Mouse (Mus musculus) hindbrain, embryonic 13.5 days (tissue): ENCODE data around the gene Zfp853. TPM values are rescaled to one million over a fixed set of nuclear protein-coding genes. Genes with fewer than 3 reads are reported as not detected.

Experiments
- ATAC-seq: fragments of 200-750 bp; cut with Nextera tagmentation; 2 replicates; pipeline ENCODE4 v1.8.0; 2017; ENCODE audit warnings: moderate TSS enrichment; ENCODE audit not compliant: low FRiP score
- H3K27ac ChIP-seq: fragments of 300-500 bp; sonication (generic); 2 replicates; pipeline ENCODE4 v1.5.1; 2015; ENCODE audit warnings: inconsistent platforms, mild to moderate bottlenecking, moderate library complexity
- H3K27me3 ChIP-seq: fragments of 300-500 bp; sonication (generic); 2 replicates; pipeline ENCODE4 v1.6.1; 2015; ENCODE audit warnings: mild to moderate bottlenecking, inconsistent platforms
- H3K36me3 ChIP-seq: fragments of 300-500 bp; sonication (generic); 2 replicates; pipeline ENCODE4 v1.6.1; 2015; ENCODE audit warnings: mild to moderate bottlenecking, inconsistent platforms
- H3K4me1 ChIP-seq: fragments of 300-500 bp; sonication (generic); replicated peaks from 2 replicates; pipeline ENCODE4 v1.6.1; 2015; ENCODE audit warnings: inconsistent platforms
- H3K4me2 ChIP-seq: fragments of 300-500 bp; sonication (generic); 2 replicates; pipeline ENCODE4 v1.6.1; 2015; ENCODE audit warnings: inconsistent platforms, mild to moderate bottlenecking, moderate library complexity
- H3K4me3 ChIP-seq: fragments of 300-500 bp; sonication (generic); 2 replicates; pipeline ENCODE4 v1.5.1; 2015; ENCODE audit warnings: mild to moderate bottlenecking, inconsistent platforms
- H3K9ac ChIP-seq: fragments of 300-500 bp; sonication (generic); 2 replicates; pipeline ENCODE4 v1.6.1; 2015; ENCODE audit warnings: mild to moderate bottlenecking, inconsistent platforms
- H3K9me3 ChIP-seq: fragments of 300-500 bp; sonication (generic); 2 replicates; pipeline ENCODE4 v1.6.1; 2016; ENCODE audit warnings: inconsistent platforms
- WGBS: fragments of 180-500 bp; shearing (Covaris S2); methylation state at CpG from one replicate; pipeline ENCODE4 v1.1.7; 2015; 5-methylcytosine and 5-hydroxymethylcytosine counted together
- polyA plus RNA-seq: library from polyadenylated mRNA; unstranded; fragments of >200 nt; fragmentation: Nextera tagmentation; extraction: Ambion mirVana; gene quantifications from 2 replicates; pipeline ENCODE4 v1.2.1, GENCODE M21; 2015

The Zfp853 gene
- polyA plus RNA-seq, 1 experiment from 2014 or later, result not detected

DNA sequence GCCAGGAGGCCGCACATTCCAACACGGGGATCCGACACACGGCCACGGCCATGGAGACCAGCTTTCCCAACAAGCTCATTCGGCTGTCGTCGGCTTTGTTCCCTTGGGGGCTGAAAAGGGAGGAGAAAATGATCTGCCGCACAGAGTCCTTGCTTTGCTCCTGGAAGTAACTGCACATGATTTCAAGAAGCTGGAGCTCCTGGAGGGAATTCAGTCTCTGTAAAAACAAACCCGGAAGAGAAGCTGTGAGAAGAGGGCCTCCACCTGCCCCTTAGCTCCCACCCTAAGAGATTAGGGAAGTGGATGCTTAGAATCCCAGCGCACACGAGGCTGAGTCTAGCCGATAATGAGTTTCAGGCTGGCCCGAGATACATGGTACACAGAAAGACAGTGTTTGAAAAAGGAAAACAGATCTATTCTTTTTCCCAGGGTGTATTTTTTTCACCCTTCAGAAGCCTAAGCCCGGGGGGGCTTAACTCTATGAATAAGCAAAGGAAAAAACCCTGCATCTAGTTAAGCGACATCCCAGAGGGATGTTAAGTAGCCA is 20.8 kb upstream of the Zfp853 start:
- ATAC-seq, result no peak
- H3K9ac ChIP-seq, result peak overlapping the region; percentile 95
- no peaks in the 10 kb centered on the region for H3K27me3 ChIP-seq
- WGBS, result 1% methylated on average over 16 of the region's 16 CpGs
- H3K4me3 ChIP-seq, result peak overlapping the region; percentile 86
- H3K9me3 ChIP-seq, result no peaks in the 10 kb centered on the region
- H3K36me3 ChIP-seq, result peaks cover 71% of the 10 kb centered on the region
- peaks cover 45% of the 10 kb centered on the region for H3K4me1 ChIP-seq
- peak overlapping the region; percentile 86 for H3K4me2 ChIP-seq
- peak overlapping the region; percentile 98 for H3K27ac ChIP-seq

DNA sequence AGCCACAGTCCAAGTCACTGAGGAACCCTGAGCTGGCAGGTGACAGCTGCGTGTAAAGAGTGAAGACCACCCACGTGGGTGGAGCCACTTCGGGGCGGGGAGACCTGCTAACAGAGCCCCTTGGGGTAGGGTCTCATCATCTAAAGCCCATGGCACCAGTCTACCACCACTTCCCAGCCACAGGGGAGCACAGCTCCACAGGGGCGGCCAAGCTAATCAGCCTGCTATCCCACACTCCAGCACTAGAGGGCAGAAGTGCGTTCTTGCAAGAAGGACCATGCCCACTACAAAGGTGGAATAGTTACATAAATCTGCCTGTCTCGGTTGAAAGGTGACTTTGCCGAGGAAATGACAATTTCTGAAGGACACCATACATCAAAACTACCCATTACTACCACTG is 18.5 kb upstream of the Zfp853 start:
- Histone ChIP-seq H3K9ac (0 out of 2 replicates have a peak overlapping the region, but pooled peaks have one; percentile 20), H3K4me3 (no peak overlapping the region), H3K9me3 (no peaks in the 10 kb centered on the region), H3K36me3 (peaks cover 73% of the 10 kb centered on the region), H3K4me1 (peaks cover 50% of the 10 kb centered on the region), H3K27me3 (no peaks in the 10 kb centered on the region), H3K27ac (no peak overlapping the region), H3K4me2 (no peak overlapping the region)
- 67% methylated on average over 8 of the region's 8 CpGs for WGBS
- no peak for ATAC-seq

DNA sequence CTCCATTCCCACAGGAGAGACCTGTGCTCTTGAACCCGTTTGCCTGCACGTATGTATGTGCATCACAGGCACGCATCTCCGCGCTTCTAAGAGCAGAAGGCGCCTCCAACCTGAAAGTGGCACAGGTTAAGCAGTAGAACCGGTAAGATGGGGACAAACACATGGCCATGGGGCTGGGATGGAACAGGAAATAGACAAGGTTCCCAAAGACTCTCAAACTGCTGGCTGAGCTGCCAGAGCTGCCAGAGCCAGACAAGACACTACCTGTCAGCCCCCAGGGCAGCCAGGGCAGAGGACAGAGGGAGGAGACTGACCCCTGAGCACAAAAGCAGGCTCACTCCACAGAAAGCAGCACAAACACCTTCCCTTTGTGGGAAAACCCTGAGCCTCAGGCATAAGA is 16.5 kb upstream of the Zfp853 start:
- no peak overlapping the region for H3K9ac ChIP-seq
- ATAC-seq, result no peak
- no peak overlapping the region for H3K27ac ChIP-seq
- H3K4me3 ChIP-seq, result no peak overlapping the region
- no peaks in the 10 kb centered on the region for H3K27me3 ChIP-seq
- H3K36me3 ChIP-seq, result peaks cover 83% of the 10 kb centered on the region
- peaks cover 55% of the 10 kb centered on the region for H3K4me1 ChIP-seq
- H3K4me2 ChIP-seq, result no peak overlapping the region
- H3K9me3 ChIP-seq, result no peaks in the 10 kb centered on the region
- 98% methylated on average over 7 of the region's 7 CpGs for WGBS

DNA sequence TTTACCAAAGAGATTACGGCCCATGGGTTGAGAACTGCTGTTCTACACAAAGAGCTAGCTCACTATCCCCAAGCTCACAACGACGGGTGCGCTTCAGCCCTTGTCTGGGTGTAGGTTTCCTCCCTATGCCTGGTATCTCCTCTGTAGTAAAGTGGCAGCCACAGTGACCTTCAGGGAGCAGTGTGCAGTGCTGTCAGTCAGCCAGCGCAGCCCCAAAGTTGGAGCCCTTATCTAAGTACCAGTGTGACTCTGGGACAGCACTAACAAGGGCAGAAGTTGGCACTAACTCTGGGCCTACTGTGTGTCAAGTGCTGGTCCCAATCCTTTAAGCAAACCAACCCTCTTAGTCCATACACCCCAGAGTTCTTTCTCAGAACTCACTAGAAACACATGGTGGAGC is 15.4 kb upstream of the Zfp853 start:
- ATAC-seq, result no peak
- Histone ChIP-seq H3K4me2 (no peak overlapping the region), H3K4me1 (peaks cover 55% of the 10 kb centered on the region), H3K4me3 (no peak overlapping the region), H3K36me3 (peaks cover 91% of the 10 kb centered on the region), H3K9ac (no peak overlapping the region), H3K9me3 (no peaks in the 10 kb centered on the region), H3K27ac (no peak overlapping the region), H3K27me3 (no peaks in the 10 kb centered on the region)
- 94% methylated on average over 5 of the region's 5 CpGs for WGBS

DNA sequence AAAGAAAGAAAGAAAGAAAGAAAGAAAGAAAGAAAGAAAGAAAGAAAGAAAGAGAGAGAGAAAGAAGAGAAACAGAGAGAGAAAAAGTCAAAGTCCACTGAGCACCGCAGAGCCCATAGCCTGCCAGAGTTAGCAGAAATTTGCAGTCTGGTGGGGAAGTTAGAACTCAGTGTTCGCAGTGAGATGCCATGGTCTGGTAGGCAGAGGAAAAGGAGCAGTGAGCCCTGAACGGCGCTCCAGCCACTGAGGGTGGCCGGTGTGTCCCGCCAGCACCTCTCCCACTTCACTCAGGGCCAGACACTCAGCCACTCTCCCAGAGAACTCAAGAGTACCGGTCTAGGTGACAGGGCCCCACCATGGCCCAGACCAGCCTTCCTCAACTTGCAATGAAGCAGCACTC is 10.8 kb upstream of the Zfp853 start:
- H3K4me1 ChIP-seq, result peaks cover 18% of the 10 kb centered on the region
- no peak overlapping the region for H3K4me3 ChIP-seq
- 90% methylated on average over 7 of the region's 7 CpGs for WGBS
- no peak overlapping the region for H3K4me2 ChIP-seq
- peaks cover 96% of the 10 kb centered on the region for H3K36me3 ChIP-seq
- no peak overlapping the region for H3K27ac ChIP-seq
- ATAC-seq, result no peak
- no peak overlapping the region for H3K9ac ChIP-seq
- no peaks in the 10 kb centered on the region for H3K9me3 ChIP-seq
- no peaks in the 10 kb centered on the region for H3K27me3 ChIP-seq

DNA sequence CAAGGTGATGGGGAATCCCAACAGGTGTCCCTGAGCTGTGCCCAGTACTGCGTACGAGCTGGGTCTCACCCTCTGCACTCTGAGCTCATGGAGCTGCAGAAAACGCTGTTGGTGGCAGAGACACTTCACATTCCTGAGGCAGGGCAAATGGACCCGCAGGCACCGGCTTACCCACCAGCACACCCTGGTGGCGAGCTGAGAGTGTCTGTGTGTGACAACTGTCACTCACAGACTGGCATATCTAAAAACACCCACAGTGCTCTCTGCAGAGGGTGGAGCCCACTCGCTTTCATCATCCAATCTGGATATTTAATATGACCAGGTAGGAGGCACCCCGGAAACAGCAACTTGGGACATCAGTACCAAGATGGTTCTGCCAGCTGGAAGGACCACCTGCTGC is 7.9 kb upstream of the Zfp853 start:
- Histone ChIP-seq H3K36me3 (peaks cover 79% of the 10 kb centered on the region), H3K4me2 (no peak overlapping the region), H3K4me1 (peaks cover 6% of the 10 kb centered on the region), H3K9ac (no peak overlapping the region), H3K9me3 (no peaks in the 10 kb centered on the region), H3K4me3 (no peak overlapping the region), H3K27me3 (no peaks in the 10 kb centered on the region), H3K27ac (no peak overlapping the region)
- 88% methylated on average over 8 of the region's 8 CpGs for WGBS
- ATAC-seq, result no peak

DNA sequence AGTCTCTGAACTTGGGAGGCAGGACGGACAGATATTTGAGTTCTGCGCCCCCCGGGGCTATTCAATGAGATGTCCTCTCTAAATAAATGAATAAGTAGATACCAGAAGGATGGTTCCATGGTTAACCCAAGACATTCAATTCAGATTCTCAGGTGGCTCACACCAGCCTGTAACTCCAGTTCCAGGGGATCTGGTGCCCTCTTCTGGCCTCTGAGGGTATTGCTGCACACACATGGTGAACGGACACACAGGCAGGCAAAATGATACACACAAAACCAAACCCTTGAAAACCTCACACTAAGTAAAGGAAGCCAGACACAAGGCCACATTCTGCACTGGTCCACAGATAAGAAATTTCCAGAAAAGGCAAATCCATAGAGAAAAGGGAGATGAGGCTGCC is 6.3 kb upstream of the Zfp853 start:
- Histone ChIP-seq H3K4me2 (no peak overlapping the region), H3K36me3 (peaks cover 66% of the 10 kb centered on the region), H3K4me1 (peaks cover 5% of the 10 kb centered on the region), H3K9me3 (no peaks in the 10 kb centered on the region), H3K9ac (no peak overlapping the region), H3K4me3 (no peak overlapping the region), H3K27ac (no peak overlapping the region), H3K27me3 (peaks cover 5% of the 10 kb centered on the region)
- no peak for ATAC-seq
- 88% methylated on average over 4 of the region's 4 CpGs for WGBS

DNA sequence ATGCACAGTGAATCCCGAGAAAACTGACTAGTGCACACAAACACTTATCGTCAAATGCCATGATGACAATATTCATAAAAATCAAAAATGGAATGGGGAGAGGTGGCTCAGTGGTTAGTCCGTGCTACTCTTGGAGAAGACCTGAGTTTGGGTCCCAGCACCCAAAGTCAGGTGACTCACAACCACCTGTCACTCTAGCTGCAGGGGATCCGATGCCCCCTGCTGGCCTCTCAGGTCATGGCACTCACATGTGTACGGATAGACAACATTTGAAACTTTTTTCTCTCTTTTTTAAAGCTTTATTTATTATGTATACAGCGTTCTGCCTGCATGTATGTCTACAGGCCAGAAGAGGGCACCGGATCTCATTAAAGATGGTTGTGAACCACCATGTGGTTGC is 5.0 kb upstream of the Zfp853 start:
- no peak for ATAC-seq
- peaks cover 57% of the 10 kb centered on the region for H3K36me3 ChIP-seq
- no peak overlapping the region for H3K4me2 ChIP-seq

DNA sequence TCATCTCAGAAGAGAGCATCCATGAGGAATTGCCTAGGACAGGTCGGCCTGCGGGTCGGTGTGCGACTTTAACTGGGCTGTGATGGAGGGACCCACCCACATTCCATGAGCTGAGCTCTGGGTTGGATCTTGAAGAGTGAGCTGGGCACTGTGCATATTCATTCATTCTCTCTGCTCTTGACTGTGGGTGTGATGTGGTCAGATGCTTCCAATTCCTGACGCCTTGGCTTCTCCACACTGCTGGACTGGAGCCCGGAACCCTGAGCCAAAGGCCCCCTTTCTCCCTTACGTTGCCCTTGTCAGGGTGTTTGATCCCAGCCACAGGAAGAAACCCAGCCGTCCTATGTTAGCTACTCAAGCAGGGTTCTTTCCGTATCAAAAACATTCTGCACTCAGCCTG is 4.6 kb upstream of the Zfp853 start:
- Histone ChIP-seq H3K4me3 (no peak overlapping the region), H3K9ac (no peak overlapping the region), H3K9me3 (no peaks in the 10 kb centered on the region), H3K27ac (no peak overlapping the region), H3K4me2 (no peak overlapping the region), H3K4me1 (peaks cover 10% of the 10 kb centered on the region), H3K36me3 (peaks cover 52% of the 10 kb centered on the region), H3K27me3 (peaks cover 22% of the 10 kb centered on the region)
- 92% methylated on average over 9 of the region's 9 CpGs for WGBS
- ATAC-seq, result no peak

More for the DNA sequence above, 5.0 kb upstream of the Zfp853 start:
- no peak overlapping the region for H3K9ac ChIP-seq
- H3K4me3 ChIP-seq, result no peak overlapping the region
- H3K27ac ChIP-seq, result no peak overlapping the region
- H3K27me3 ChIP-seq, result peaks cover 18% of the 10 kb centered on the region
- peaks cover 6% of the 10 kb centered on the region for H3K4me1 ChIP-seq
- H3K9me3 ChIP-seq, result no peaks in the 10 kb centered on the region
- 96% methylated on average over 7 of the region's 7 CpGs for WGBS

DNA sequence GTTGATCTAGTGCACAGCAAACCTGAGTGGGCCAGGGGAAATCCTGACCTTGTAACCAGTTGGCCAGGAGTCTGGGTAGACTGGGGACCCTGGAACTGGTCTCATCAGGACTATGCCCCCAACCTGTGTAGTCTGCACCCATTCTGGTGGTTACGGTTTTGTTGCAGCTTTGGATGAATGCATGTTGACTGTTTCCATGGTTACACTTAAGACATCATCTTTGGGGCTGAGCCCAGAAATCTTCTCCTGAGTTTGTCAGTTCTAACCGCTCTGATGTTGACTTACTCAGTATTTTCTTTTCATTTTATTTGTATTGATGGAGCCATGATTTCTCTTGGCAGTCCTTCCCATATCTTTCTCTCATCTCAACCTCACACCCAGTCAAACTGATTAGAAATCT is 1.9 kb upstream of the Zfp853 start:
- peaks cover 15% of the 10 kb centered on the region for H3K4me1 ChIP-seq
- peaks cover 49% of the 10 kb centered on the region for H3K27me3 ChIP-seq
- no peak overlapping the region for H3K4me3 ChIP-seq
- no peaks in the 10 kb centered on the region for H3K9me3 ChIP-seq
- H3K27ac ChIP-seq, result no peak overlapping the region
- no peak overlapping the region for H3K4me2 ChIP-seq
- no peak for ATAC-seq
- H3K9ac ChIP-seq, result no peak overlapping the region
- H3K36me3 ChIP-seq, result peaks cover 27% of the 10 kb centered on the region
- WGBS, result 90% methylated on average over 2 of the region's 2 CpGs

DNA sequence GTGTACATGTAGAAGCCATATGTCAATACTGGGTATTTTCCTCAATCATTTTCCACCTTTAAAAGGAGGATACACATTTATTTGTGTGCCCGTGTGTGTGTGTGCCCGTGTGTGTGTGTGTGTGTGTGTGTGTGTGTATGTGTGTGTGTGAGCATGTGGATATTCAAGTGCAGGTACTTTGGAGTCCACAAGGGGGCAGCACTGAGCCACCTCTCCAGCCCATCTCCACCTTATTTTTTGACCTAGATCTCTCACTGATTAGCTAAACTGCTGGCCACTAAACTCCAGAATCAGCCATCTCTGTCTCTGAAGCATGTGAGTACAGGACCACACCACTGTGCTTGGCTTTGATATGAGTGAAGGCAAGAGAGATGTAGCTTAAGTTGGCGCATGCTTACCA is 1.4 kb upstream of the Zfp853 start:
- H3K9ac ChIP-seq, result no peak overlapping the region

DNA sequence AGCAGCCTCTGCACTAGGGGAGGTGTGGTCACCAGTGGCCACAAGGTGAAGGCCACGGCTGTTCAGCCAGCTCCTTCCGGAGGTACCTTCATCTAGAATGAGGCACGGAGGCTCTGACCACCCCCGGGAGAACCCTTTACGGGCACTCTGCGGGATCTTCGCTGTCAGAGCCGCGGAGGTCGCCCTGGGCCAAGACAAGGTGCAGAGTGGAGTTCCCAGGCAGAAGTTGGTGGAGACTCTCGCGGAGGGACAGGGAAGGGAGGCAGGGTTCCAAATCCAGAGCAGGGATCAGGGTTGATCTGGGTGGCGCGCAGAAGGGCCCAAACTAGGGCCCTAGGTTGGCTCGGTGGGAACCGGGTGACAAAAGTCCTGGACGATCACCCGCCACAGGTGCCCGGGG is 544 bp downstream of the Zfp853 start:
- WGBS, result 3% methylated on average over 19 of the region's 19 CpGs
- H3K4me2 ChIP-seq, result peak overlapping the region; percentile 71
- H3K4me1 ChIP-seq, result peaks cover 27% of the 10 kb centered on the region
- peak overlapping the region; percentile 74 for H3K9ac ChIP-seq
- H3K36me3 ChIP-seq, result peaks cover 13% of the 10 kb centered on the region; the same call in 1 of the 2 replicates
- no peak overlapping the region for H3K27ac ChIP-seq
- H3K9me3 ChIP-seq, result no peaks in the 10 kb centered on the region
- ATAC-seq, result no peak
- peak overlapping the region; percentile 48 for H3K4me3 ChIP-seq
- peaks cover 73% of the 10 kb centered on the region for H3K27me3 ChIP-seq

More for the DNA sequence above, 1.4 kb upstream of the Zfp853 start:
- H3K4me3 ChIP-seq, result no peak overlapping the region
- no peak for ATAC-seq
- H3K36me3 ChIP-seq, result peaks cover 22% of the 10 kb centered on the region
- no peak overlapping the region for H3K4me2 ChIP-seq
- H3K27me3 ChIP-seq, result peaks cover 53% of the 10 kb centered on the region
- H3K27ac ChIP-seq, result no peak overlapping the region
- H3K9me3 ChIP-seq, result no peaks in the 10 kb centered on the region
- WGBS, result 94% methylated on average over 3 of the region's 3 CpGs
- peaks cover 15% of the 10 kb centered on the region for H3K4me1 ChIP-seq

DNA sequence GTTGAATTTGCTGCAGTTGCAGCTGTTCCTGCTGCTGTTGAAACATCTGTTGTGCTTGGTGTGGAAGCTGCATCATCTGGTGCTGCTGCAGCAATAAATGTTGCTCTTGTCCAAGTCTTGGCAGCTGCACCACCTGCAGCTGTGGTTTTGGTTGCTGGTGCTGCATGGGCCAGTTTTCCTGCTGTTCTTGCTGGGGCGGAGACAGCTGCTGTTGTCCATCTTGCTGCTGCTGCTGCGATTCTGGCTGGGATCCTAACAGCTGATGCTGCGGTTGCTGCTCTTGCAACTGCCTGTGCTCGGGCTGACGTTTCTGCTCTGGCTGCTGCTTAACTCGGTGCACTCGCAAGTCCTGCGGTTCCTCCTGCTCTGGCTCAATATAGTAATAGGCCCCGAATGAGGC is 4.1 kb downstream of the Zfp853 start:
- H3K27ac ChIP-seq, result no peak overlapping the region
- H3K9ac ChIP-seq, result no peak overlapping the region
- WGBS, result 71% methylated on average over 9 of the region's 9 CpGs
- H3K9me3 ChIP-seq, result no peaks in the 10 kb centered on the region
- H3K4me3 ChIP-seq, result no peak overlapping the region
- H3K27me3 ChIP-seq, result peaks cover 99% of the 10 kb centered on the region
- H3K36me3 ChIP-seq, result peaks cover 7% of the 10 kb centered on the region; the same call in 1 of the 2 replicates
- no peak overlapping the region for H3K4me2 ChIP-seq
- H3K4me1 ChIP-seq, result peaks cover 31% of the 10 kb centered on the region
- no peak for ATAC-seq
